Mouse (Mus musculus) c-Kit-positive CD71-positive TER-119-negative erythroid progenitor cells, embryonic 14.5 days (primary cell): ENCODE measurements around the gene Glce.

Experiments
- DNase-seq: peaks from one replicate; pipeline ENCODE4 v3.0.0-alpha.2; 2013; ENCODE audit warnings: low read depth

Gene Glce

DNA sequence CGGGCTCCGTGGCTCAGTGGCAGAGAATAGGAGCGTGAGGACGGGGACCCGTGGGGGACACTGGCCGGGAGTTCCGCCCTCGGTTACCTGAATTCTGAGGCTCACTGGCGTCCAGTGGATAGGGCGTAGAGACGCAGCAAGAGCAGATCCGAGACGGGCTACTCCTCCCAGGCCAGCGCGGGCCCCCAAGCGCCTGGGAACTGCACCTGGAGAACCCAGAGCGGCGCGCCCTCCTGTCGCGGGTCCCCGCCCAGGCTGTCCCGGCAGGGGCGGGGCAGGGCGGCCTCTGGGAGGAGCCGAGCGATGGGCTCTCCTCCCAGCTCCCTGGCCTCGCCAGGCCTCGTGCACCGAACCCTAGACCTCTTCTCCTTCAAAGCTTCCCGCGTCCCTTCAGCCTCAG is 95.9 kb downstream of the Glce start, which contains the start of gene Paqr5:
Gene Paqr5, minus strand, starts transcription at position 257 of the 400 bp plus-strand sequence.
- peak; percentile 46 for DNase-seq

DNA sequence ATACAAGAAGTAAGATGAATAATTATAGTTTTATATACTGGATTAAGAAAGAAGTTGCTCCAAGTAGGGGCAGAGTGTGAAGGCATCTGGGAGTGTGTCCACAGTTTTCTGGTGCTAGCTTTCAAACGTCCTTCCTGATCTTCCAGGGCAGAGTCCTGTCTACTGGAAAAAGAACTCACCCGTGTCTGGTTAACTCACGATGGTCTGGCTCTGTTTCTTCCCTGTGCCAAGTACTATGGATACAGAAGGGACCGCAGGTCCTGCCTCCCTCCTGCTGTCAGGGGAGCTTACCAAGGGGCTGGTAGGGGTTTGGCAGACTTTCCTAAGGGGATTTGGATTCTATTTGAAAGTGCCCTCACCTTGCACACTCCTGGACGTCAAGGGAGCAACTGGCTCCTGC is 97.4 kb downstream of the Glce start:
- no peak for DNase-seq

DNA sequence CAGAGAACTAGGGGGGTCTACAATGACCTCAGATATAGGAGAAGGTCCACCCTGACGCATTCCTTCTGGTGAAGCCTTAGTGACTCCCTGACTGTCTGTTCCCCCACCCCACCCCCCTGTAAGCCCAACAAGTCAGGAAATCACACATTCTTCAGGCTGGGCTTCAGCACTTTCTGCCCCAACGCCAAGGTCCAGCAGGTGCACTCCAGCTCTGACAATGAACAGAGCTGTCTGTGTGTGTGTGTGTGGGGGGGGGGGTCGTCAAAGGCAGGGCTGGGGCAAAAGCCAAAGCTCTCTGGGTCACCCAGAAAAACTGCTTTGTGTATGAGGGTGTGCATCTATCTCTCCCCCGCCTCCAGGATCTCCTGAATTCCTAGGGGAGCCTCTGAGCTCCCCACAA is 98.6 kb downstream of the Glce start:
- no peak for DNase-seq

DNA sequence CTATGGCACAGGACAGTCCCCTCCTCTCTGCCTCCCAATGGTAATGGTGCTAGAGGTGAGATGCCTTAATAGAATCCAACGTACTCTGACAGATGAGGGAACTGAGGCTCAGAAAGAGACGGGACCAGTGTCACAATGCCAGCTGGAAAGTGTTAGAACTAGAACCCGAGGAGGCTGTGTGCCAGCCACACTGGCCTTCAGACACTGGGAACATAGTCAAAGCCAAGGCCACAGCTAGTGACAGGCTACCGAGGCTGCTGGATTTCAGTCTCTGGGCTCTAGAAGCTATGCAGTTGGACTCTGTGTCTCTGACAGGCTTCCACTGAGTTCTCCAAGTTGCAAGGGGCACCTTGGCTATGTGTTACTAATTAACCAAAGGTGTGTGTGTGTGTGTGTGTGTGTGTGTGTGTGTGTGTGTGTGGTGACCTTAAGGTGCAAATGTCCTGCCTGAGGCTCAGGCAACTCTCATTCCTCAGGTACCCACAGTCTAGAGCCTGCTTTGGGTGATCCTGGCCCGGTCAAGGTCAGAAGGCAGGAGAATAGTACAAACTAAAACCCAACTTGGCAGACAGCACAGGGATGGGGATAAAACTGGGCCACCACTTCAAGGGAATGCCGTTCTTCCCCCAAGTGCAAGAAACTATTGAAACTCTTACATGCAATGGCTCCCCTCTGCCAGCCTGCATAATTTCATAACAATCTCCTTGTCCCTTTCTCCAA is 99.3 kb downstream of the Glce start:
- DNase-seq = no peak

DNA sequence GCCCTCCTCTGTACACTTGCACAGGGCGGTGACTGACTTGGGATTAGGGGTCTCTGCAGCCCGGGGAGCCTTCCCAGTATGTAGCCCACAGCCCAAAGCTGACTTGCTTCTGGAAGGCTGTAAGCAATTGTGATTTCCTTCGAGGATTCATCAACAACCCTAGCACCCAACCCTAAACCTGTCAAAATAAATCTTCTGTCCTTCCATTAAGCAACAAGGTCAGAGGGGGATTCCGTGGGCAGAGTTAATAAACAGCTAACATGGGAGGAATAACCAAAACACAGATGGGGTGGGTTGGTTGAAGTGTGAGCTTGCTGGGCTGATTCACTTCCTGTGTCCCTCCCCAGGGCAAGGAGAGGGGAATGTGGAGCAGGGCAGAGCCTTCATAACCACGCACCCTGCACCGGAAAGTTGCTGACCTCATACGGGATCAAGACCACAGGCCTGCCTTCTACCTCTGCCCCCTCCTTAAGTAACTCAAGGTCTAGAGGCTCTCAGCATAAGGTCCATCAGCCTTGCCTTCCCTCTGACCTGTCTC is 100.8 kb downstream of the Glce start:
- DNase-seq = no peak

DNA sequence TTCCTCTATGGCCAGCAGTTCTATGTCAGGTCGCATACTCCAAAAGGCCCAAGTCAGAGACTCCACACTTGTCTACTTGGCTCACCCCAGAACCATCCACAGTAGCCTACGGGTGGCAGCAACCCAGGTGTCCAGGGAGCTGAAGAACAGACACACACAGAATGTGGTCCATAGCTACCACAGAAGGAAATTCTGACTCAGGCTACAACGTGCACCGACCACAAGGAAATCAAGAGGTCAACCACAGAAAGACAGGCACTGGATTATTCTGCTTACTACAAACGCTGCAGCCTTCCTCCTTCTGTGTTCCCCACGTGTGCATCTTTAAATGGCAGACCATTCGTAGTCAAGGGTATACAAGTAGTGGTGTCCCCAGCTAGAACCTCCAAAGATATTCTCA is 102.2 kb downstream of the Glce start:
- no peak for DNase-seq

DNA sequence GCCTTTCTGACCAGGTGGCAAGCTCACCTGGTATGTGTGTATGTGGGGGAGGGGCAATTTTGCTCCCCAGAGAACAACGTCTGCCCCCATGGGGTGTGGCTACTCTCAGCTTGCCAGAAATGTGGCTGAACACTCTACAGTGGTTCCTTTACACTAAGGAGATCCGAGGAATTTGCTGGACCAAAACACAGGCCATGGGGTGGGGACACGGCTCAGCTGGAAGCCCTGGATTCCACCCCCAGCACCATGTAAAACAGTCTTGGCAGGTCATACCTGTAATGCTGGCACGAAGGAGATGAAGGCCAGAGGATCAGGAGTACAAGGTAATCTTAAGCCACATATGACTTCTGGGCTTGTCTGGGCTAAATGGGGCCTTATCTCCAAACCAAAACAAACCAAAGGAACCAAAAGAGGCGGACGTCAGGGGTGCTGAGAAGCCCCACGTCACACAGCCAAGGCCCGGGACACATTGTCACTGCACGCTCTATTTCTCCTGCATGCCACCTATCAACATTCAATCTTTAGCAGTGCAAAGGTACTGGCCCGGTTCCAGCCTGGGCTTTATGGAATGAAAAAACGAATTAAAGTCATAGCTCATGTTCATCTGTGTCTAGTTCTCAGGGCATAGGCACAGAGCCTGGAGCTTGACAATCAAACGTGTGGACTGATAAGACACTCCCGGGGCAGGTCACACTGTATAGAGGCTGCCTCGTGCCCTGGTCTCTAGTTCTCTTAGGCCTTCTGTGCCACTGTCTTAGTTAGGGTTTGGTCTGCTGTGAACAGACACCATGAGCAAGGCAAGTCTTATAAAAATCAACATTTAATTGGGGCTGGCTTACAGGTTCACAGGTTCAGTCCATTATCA is 104.0 kb downstream of the Glce start:
- no peak for DNase-seq

DNA sequence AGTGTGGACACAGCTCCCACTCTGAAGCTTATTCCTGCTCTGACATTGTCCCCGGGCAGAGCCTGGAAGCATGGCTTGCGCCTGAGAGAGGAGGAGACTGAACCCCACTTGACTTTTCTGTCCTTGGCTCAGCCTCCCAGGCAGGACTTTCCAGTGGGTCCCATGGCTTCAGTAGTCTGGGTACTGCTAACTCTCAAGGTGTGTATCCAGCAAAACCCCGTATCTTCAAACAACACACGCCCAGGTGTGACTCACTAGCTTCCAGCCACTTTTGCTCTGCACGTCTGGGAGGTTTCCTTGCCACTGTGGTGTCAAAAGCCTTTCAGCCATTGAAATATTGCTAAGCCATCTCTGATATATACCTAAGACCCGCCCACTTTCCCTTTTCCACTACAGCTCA is 105.1 kb downstream of the Glce start:
- DNase-seq = no peak

DNA sequence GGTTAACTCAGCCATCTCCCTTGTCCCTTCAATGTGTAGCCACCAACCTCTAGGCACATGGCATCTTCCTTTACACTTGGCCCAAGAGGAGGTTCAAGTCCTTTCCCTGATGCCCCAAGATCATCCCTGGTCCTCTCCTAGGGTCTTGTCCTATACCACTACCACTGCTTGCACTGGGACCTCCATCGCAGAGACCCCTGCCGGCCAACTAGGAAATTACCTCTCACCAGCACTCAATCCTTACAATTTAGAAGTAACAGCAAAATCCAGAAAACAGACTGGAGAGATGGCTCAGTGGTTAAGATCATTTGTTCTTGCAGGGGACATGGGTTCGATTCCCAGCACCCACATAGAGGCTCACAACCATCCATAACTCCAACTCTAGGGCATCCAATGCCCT is 107.0 kb downstream of the Glce start:
- DNase-seq = no peak

DNA sequence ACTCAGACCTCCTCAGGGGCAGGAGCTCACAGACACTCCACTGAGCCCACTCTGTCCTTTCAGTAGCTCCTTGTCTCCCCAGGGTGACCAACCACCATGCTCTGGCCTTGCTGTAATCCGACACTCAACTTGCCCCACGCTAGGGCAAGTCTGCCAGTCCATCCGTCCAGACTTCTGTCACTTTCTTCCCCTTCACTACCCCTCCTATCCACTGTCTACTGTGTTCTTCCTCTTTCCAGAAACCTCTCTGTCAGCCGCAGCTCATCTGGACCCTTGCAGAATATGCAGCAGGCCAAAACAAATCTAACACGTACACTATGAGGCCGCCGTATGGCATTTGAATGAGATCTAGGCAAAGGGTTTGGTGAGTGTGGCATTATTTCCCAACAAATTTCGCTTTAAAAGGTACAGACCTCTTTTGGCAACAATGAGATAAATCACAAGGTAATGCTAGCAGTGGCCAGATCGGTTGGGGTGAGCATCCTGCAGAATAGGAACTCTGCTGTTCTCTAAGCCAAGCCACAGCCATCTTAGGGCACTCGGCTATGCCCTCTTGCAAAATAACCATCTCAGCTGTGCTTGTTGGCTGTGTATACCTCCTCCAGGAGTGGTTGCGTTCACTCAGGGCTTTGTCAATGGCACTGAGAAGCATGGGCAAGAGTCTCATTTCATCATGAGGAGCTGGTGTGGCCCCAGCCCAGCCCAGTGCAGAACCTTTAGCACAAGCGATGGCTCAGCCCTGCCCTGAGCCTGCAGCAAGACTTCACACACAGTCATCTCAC is 108.9 kb downstream of the Glce start:
- DNase-seq = no peak

DNA sequence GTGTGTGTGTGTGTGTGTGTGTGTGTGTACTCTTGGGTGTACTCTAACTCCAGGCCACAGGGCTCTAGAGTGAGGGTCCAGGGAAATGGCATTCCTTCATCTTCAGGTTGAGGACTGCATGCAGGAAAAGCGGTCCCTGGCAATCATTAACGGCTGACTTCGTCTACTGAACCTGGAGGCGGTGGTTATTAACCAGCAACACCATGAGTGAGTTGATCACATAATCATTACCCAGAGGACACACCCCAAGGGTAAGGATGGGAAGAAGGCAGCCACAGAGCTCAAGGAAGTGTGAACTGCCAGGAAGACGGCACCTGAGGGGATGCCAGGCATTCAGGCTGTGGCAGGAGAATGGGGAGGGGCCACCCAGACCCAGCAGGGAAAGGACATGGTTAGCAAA is 114.1 kb downstream of the Glce start:
- no peak for DNase-seq
